Mouse (Mus musculus) E14TG2a.4 (cell line): ENCODE measurements at regions not wholly inside any gene's neighbourhood (a gene's known extent, or its start where the extent isn't known, plus 50 kb on each side); places are given as distances from the start of the nearest gene placed in this dataset.

Source experiments
- CTCF ChIP-seq: conservative IDR thresholded peaks from 2 replicates; pipeline ENCODE4 v1.5.1; 2014; ENCODE audit warnings: low read length
- NANOG ChIP-seq: IDR thresholded peaks from 2 replicates; pipeline ENCODE4 v1.6.1; 2014; ENCODE audit warnings: borderline replicate concordance, low read length, mixed read lengths

- no peak for TF ChIP-seq CTCF
- no peak for TF ChIP-seq NANOG
Observed at GRCm38 (mm10) chr9:8451471-8451870, 92.5 kb upstream of the Trpc6 start.
